Mouse (Mus musculus): ENCODE measurements at regions not wholly inside any gene's neighbourhood (a gene's known extent, or its start where the extent isn't known, plus 50 kb on each side); places are given as distances from the start of the nearest gene placed in this dataset.

DNA sequence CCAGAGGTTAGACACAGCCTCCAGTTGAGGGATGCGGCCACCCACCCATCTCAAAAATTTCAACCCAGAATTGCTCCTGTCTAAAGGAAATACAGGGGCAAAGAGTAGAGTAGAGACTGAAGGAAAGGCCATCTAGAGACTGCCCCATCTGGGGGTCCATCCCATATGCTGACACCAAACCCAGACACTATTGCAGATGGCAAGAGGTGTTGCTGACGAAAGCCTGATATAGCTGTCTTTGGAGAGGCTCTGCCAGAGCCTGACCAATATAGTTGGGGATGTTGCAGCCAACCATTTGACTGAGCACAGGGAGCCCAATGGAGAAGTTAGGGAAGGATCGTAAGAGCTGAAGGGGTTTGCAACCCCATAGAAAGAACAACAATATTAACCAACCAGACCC, 141.6 kb upstream of the Reg3b start:
- DNase-seq: no peak

DNA sequence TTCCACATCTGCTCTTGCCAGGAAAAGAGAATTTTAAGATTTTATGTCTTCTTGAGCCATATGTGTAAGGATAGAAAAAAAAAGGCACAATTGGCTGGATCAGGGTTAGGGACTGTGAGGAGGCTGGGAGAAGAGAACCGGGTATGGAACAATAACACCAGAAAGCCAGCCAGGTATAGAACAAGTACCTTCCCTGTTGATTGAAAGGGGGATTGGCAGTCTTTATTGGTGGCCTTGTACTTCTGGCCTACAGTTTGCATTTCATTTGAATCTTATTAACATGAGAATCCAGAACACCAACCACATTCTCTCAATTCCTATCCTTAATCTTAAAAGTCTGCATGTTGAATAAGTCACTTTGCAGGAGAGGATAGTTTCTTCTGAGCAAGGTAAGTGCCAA, 126.1 kb upstream of the Reg3b start:
- DNase-seq: no peak

DNA sequence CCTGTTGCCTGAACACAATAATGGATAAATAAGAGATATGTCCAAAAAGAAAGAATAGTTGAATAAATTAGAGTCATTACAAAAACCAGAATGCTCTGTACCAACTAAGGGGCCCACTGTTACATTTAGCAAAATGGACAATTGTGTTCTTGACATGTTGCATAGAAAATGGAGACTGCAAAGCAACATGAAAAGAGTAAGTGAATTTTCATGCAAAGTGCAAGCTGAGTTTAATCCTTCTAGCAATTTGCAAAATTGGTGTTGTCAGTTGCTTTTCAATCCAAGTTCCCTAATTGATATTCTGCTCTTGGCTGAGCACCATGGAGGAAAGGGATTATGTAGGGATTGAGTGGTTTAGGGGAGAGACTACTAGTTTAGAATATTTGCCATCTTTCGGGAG, 125.4 kb upstream of the Reg3b start:
- no peak for DNase-seq

DNA sequence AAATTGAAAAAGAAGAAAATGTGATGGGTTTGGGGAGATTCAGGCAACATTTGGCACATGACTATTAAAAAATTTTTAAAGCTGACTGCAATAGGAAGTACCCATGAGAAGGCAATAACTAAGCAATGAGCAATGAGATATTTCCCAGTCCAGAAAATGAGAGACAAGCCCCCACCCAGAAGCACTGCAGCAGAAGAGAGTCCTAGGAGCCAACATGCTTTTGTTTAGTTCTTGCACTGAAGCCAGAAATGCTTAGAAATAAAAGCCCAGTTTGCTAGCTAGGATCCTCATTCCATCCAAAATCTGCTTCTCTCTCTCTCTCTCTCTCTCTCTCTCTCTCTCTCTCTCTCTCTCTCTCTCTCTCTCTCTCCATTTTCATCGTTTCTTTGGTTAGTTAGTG, 120.4 kb upstream of the Reg3b start:
- DNase-seq: no peak

DNA sequence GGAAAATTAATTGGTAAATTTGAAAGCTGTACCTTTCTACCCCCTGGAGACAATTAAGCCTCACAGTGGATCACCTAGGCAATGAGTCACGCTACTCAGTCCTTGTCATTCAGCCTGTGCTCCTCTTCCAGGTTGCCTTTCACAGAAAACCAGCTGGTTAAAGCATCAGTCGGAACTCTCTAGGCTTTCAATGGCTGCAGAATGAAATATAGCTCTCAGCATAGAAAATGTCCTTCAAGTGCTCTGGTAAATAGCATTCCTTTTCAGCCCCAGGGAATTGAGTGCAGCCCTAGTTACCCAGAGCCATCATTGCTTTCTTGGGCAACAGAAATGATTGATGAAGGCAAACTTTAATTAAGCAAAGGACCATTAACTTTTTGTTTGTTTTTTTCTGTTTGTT, 119.9 kb upstream of the Reg3b start:
- no peak for DNase-seq

DNA sequence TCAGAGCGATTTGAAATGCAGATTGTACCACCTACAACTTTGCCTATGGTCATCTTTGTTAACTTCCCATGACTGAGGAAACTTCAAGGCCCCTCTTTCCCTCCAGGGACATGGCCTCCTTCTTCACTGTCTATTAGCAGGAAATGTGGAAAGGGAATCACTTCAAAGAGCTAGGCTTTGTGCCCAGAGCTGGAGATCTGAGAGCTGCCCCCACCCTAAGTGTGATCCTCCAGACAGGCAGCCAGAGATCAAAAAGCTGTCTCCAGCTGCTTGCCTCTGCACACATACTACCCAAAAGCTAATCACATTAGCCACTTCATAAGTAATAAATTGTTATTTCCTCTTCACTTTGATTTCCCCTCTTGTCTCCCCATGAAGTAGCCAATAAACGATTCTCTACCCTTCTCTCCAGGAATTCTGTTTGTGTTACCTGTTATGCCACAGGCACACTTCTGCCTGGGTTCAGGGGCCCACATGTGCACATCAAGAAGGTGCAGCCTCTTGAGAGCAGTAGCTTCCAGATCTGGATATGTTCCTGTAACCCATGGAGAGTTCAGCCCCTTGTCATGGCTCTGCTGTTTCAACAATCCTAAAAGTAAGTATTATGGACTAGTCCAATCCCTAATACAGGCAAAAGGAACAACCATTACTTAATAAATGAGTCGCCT, 98.4 kb upstream of the Reg3b start:
- peak; percentile 2 to 10 for DNase-seq

DNA sequence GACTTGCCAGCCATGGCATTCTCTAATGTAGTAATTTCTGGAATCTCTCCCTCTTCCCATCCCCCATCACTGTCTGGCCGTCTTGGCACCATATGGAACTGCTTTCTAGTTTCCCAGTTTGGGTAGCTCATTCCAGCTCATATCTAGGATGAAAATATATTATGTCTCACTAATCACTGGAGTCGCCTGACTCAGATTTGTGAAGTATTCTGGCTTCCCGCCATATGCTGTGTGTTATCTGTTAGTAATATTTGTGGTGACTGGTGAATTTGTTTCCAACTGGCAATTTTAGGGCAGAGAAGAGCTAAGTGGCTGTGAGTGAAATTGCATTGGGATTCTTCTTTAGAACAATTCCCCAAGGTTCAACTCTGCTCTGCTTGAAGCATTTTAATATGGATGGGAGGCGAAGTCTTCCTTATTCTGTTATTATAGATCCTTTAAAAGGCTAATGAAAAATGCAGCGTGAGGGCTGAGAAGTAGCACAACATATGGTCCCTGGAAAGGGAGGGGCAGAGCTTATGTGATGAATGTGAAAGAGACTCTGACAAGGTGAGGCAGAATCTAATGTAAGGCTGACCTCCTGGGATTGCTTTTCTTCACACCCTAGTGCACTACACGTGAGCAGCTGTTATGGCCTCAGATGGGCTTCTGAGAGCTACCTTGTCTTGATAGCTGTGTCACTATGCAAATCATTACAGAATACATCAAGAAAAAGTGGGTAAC, 92.3 kb upstream of the Reg3b start:
- no peak for DNase-seq

DNA sequence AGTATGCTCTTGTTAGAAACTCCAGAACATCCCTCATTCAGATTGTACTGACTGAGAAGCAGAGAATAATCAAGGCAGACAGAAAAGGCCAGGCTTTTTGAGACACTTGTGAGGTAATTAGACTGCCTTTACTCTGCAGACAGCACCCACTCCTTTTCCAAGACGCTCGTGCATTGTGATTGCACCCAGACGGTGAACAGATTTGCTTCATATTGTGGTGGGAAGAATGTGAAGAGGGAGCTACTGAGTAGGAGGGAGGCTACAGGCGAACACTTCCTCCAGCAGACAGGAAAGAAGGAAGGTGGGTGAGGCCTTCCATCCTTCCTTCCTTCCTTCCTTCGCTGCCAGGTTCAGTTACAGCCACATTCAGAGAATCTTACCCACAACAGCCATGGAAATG, 89.9 kb upstream of the Reg3b start:
- DNase-seq: no peak

DNA sequence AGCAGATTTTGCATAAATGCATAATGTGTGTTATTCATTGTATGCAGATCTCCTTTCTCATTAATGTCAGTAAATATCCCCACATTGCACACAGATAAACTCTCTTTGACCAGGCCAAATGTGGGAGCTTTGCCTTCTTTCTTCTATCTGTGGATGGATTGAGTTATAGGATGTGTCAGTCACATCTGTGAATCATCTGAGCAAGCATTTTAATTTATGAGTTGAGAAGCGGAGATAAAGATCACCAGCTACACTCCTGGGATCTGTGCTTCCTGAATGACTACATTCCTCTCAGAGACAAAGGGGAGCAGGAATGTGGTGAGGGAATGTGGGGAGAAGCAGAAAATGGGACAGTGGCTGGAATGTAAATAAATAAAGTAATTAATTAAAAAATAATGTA, 75.8 kb upstream of the Reg3b start:
- no peak for DNase-seq

DNA sequence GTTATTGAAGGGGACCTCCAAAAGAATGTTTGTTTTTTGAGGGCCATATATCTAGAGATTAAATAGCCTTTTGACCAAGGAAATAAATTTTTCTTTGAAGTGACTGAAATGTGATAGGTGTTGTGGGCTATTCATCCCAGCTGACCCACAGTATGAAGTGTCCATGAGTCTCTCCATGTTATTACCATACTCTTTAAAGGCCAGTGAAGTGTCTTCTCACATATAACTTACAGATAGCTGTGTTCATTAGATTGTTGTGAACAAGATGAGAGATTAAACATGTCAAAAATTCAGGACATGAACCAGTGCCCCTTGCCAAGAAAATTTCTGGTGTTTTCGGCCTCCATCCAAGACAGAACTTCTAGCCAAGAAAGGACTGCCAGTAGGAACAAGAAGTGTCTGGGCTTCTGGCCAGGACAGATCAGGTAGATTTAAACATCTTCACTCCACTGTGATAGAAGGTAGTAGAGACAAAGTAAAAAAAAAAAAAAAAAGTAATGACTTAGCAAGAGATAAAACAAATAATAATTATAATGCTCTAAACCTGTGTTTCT, 67.2 kb upstream of the Reg3b start:
- DNase-seq: no peak
